Mouse (Mus musculus): ENCODE measurements around the gene Mylk3. TPM values are rescaled to one million over a fixed set of nuclear protein-coding genes. Genes with fewer than 3 reads are reported as not detected.

Mylk3 gene
- polyA plus RNA-seq, 1 experiment from 2014 or later = 0.34 TPM

GRCm38 (mm10) chr8:85301941-85302340, 84.2 kb downstream of the Mylk3 start:
- peaks cover 20% of the 10 kb centered on the region for H3K36me3 ChIP-seq (replicated peaks)
- WGBS = 41% methylated on average over 1 of the region's 1 CpGs

GRCm38 (mm10) chr8:85299434-85300077, 86.6 kb downstream of the Mylk3 start, which contains the start of the genes Orc6 and Vps35:
TSS of gene Orc6 (plus strand) at chr8:85299632.
TSS of gene Vps35 (minus strand) at chr8:85299802.
- Histone ChIP-seq H3K9ac (peak within 1 kb of the TSS; percentile 75), H3K36me3 (replicated peaks) (peaks cover 8% of the 10 kb centered on the region), H3K27me3 (replicated peaks) (no peaks in the 10 kb centered on the region), H3K4me3 (peak within 1 kb of the TSS; percentile 71), H3K27ac (peak within 1 kb of the TSS; percentile 99), H3K4me1 (peaks cover 39% of the 10 kb centered on the region), H3K4me2 (peak within 1 kb of the TSS; percentile 64), H3K9me3 (no peaks in the 10 kb centered on the region)
- peak; percentile 99 for ATAC-seq (replicated peaks)
- under 1% methylated on average over 63 of the region's 63 CpGs for WGBS

More at GRCm38 (mm10) chr8:85301941-85302340, 84.2 kb downstream of the Mylk3 start:
- Histone ChIP-seq H3K4me1 (peaks cover 35% of the 10 kb centered on the region), H3K27me3 (replicated peaks) (no peaks in the 10 kb centered on the region), H3K9ac (no peak overlapping the region), H3K4me2 (no peak overlapping the region), H3K4me3 (no peak overlapping the region), H3K27ac (no peak overlapping the region), H3K9me3 (no peaks in the 10 kb centered on the region)
- ATAC-seq (replicated peaks) = no peak

DNA sequence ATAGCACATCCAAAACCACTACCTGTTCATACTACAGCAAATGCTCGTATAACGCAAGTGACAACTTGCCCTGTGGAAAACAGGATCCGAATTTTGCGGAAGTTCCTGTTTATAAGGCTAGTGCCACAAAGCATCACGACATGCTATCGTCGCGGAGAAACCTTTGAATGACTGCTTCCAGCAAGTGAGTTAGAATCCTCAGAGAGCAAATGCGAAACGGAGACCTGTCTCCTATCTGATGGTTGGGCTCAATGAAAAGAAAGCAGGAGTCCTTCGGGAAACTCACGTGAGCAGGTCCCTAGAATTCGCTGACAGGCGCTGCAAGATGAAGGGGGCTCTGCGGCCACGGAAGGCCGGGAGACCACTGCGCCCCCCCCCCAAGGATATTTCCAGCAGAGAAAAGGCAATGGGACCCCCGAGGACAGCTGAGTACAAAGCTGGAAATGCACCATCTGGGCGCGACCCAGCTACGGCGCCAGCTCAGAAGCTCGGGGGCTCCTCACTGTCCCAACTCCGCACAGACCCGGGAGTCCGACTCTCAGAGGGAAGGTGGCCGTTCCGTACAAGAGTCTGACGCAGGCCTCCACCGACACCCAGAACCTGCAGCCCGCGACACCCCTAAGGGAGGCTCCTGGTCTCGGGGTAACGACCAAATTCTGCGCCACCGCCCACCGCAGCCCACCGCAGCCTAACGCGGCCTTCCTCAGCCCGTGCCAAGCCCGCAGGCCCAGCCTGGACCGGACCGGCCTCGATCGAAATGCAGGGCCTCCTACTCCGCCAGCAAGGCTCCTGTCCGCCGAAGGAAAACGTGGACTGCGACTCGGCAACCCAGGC, 87.3 kb downstream of the Mylk3 start:
- peaks cover 10% of the 10 kb centered on the region for H3K36me3 ChIP-seq (replicated peaks)
- ATAC-seq (replicated peaks) = peak; percentile 81
- H3K27ac ChIP-seq = peak overlapping the region; percentile 99
- H3K4me3 ChIP-seq = peak overlapping the region; percentile 71
- H3K9ac ChIP-seq = peak overlapping the region; percentile 75
- H3K27me3 ChIP-seq (replicated peaks) = no peaks in the 10 kb centered on the region
- H3K4me2 ChIP-seq = peak overlapping the region; percentile 62
- peaks cover 39% of the 10 kb centered on the region for H3K4me1 ChIP-seq
- WGBS = under 1% methylated on average over 53 of the region's 53 CpGs
- H3K9me3 ChIP-seq = no peaks in the 10 kb centered on the region

DNA sequence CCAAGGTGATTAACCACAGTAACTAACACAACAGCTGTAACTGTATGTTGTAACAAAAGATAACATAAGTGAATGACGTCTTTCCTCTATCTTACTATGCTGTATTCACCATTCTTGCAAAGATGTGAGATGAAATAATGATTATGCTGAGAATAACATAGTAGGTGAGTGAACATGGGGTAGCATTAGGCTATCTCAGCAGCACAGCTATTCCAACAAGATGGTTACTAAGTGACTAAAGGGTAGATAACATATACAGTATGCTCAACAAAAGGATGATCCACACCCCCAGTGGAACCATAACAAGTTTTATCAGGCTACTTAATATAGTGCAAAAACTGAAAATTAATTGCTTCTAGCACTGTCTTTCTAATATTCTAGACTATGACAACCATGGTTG, 99.3 kb downstream of the Mylk3 start:
- Histone ChIP-seq H3K27ac (no peak overlapping the region), H3K4me3 (no peak overlapping the region), H3K27me3 (replicated peaks) (no peaks in the 10 kb centered on the region), H3K9ac (no peak overlapping the region), H3K9me3 (no peaks in the 10 kb centered on the region), H3K4me2 (no peak overlapping the region), H3K36me3 (replicated peaks) (peaks cover 44% of the 10 kb centered on the region; the same call in 1 of the 2 replicates), H3K4me1 (no peaks in the 10 kb centered on the region)
- 96% methylated on average over 1 of the region's 1 CpGs for WGBS
- ATAC-seq (replicated peaks) = no peak

Other genes starting within 250 kb of the Mylk3 start
- not detected in 2 replicates for gene Cks1brt, start 234.4 kb downstream of the Mylk3 start, polyA plus RNA-seq (2015; fragmentation: Nextera tagmentation; extraction: Ambion mirVana)
- not detected in 2 replicates for gene Olfr371, start 160.4 kb downstream of the Mylk3 start, polyA plus RNA-seq (2015; fragmentation: Nextera tagmentation; extraction: Ambion mirVana)
- gene Orc6, start 86.7 kb downstream of the Mylk3 start, polyA plus RNA-seq (2015; fragmentation: Nextera tagmentation; extraction: Ambion mirVana) = 65.3 and 70.5 TPM in 2 replicates
- gene Vps35, start 86.5 kb downstream of the Mylk3 start, polyA plus RNA-seq (2015; fragmentation: Nextera tagmentation; extraction: Ambion mirVana) = 163 and 170 TPM in 2 replicates
- 36.5 and 38.6 TPM in 2 replicates for gene 4921524J17Rik, start 46.5 kb upstream of the Mylk3 start, polyA plus RNA-seq (2015; fragmentation: Nextera tagmentation; extraction: Ambion mirVana)
- 39.3 and 40.1 TPM in 2 replicates for gene Gpt2, start 106.2 kb upstream of the Mylk3 start, polyA plus RNA-seq (2015; fragmentation: Nextera tagmentation; extraction: Ambion mirVana)
- 175 and 178 TPM in 2 replicates for gene Dnaja2, start 169.0 kb upstream of the Mylk3 start, polyA plus RNA-seq (2015; fragmentation: Nextera tagmentation; extraction: Ambion mirVana)